Mouse (Mus musculus) spleen, adult 18-20 months (tissue): Measurements from ENCODE around the gene Slc16a10.
A peak's percentile ranks its signal among the peaks of the same experiment; 100 is the strongest.

Experiments
- DNase-seq, 2 experiments: peaks; one replicate each; pipeline ENCODE4 v3.0.0; 2022; ENCODE audit warnings: mixed read lengths in 2 of 2

Gene Slc16a10

DNA sequence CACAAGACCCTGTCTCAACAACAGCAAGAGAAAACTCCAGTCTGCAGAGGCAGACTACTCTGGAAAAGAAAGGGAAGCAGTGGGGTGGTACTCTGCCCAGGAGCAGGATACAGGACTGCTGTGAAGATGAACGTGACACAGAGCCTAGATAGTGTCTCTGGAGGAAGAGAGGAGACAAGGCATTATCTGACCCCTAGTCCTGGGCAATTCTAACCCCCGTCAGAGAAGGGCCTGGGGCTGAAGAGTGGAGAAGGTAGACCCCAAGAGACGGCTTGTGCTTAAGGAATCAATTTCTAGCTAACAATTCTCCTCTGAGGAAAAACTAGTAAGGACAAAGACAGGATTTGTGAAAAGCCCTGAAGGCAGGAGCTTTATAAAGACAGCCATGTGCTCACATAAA lies 76.7 kb downstream of the Slc16a10 start:
- no peak for DNase-seq

DNA sequence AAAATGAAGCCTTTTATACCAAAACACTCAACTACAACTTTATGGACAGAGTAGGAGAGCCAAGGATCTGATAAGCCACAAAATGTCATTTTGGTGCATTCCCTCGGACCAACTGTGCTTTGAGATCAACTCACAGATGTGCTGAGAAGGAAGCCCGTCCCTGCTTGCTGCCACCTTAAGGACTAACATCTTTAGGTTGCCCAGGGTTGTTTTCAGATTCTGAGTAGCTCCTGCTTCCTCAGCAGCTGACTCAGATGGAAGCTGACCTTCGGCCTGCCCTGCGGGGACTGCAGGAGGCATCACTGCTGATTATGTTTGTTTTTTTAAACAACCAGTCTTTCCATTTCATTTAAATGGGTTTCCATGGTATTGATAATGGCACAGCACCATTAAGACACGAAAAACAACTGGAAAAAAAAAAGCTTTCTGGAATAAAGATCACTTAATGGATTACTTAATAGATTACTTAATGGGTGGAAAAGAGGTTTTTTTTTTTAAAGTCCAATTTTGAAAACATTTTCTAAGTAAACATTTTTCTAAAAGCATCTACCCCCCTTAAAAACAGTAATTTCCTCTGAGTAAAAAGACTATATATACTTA lies 78.7 kb downstream of the Slc16a10 start:
- no peak for DNase-seq

DNA sequence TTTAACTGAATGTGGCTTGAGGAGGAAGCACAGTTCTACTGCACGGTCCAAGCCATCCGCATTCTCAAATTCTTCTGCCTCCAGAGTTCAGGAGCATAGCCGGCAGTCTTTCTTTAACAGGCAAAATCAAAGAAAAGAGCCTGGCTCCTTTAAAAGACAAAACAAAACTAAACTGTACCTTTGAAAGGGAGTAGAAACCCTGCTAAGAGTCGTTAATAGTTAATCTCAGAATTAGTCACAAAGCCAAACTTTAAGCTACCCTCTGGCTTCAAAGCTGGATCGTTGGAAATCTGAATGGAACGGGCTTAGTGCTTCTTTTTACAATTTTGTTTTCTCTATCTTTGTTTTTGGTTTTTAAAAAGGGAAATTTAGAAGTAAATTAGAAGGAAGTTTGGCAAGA lies 79.2 kb downstream of the Slc16a10 start:
- DNase-seq, result no peak

DNA sequence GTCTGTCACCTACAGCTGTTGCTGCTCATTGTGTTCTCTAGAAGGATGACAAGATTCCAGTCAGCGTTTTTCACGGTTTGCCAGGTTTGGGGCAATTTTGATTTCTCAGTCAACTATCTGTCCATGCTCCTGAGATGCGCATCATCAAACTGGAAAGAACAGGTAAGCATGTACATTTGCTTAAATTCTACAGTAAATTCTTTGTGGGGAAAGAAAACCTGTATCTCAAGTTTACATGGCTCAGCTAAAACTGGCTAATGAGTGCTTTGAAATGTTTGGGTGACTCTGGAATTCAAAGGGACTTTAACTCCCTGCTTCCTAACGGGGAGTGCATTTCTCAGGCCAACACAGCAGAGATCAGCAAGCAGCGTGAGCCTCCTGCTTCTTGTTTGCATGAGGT lies 80.1 kb downstream of the Slc16a10 start:
- no peak for DNase-seq

DNA sequence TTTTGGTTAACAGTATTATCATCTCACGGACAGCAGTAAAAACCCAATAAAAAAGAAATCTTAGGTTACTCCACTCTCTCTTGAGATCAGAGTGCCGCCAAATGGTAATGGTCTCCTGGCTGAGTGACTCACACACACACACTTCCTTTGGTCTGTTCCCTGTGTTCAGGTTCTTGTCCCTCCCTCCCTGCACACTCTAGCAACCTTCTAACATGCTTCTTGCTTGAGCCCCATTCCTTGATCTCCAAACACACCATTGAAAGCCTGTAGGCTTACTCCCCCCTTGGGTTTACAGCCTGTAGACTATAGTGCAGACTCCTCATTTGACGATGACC lies 83.3 kb downstream of the Slc16a10 start:
- DNase-seq, result no peak

DNA sequence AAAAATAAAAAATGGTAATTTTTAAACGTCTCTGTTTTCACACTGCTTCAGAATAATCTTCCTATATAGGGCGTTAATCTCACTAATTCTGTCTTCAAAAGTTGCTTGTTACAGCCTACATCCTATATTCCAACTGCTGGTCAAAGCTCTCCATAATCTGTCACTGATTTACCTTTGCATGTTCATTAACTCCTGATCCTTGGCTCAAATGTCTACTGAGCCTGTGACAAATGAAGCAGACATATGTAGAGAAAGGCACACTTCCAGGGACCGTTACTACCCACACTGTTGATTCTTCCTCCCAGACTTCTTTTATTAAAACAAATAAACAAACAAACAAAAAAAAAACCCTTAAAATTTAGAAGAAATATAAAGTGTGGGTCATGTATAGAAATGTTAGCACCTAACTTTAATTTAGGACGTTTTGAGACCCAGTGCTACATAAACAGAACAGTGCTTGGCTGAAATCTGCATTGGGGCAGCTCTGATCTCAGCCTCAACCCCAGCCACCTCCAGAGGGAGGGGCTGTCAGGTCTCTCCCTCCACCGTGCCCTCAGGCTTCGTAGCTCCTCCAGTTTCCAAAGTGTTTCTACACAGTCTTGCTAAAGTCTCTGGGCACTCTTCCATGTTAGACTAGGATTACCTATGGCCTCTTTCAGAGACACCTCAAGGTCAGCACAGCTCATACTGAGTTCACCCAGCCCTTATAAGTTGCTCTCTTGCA lies 83.8 kb downstream of the Slc16a10 start:
- DNase-seq, result no peak

DNA sequence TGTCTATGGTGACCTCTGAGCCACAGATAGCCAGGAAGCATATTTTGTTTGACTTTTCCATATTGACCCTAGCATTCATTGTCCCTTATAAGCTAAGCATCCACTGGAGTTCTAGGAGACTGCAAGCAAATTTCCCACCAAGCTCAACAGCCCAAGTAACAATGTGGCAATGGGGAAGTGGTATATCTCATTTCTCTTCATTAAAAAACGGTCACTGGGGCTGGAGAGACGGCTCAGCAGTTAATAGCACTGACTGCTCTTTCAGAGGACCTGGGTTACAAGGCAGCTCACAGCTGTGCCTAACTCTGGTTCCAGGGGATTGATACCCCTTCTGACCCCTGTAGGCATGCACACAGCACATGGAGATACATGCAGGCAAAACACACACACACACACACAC lies 84.4 kb downstream of the Slc16a10 start:
- DNase-seq, result no peak

DNA sequence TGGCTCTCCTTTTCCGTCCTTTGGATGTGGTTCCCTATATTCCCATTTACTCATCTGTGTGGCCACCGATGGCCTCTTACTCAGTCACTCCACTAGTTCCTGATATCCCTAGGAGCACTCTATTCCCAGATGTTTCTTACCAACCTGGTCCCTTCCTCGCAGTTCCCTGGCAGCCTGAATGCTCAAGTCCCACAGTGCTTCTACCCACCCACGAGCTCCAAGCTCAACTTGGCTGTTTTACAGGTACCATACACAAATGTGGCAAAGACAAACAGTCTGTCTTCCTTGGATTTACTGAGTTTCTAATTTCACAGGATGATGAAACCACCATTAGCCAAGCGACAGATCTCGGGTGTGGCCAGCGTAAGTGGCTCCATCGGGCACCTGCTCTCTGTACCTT lies 87.6 kb downstream of the Slc16a10 start:
- DNase-seq, result no peak

DNA sequence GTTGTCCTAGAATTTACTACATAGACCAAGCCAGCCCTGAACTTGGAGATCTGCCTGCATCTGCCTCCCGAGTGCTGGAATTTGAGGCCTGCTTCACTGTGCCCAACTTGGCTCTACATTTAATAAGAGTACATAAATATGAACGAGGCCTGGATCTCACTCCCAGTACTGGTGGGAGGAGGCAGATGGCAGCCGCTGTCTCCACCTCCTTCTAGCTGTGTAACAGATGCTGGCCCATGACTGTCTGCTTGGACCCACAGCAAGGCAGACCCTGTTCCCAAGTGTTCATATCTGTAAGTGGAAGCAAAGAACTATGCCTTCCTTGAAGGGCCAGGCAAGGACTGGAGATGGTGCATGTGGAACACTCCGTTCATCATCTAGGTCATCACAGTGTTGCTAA lies 88.2 kb downstream of the Slc16a10 start:
- DNase-seq, result no peak

DNA sequence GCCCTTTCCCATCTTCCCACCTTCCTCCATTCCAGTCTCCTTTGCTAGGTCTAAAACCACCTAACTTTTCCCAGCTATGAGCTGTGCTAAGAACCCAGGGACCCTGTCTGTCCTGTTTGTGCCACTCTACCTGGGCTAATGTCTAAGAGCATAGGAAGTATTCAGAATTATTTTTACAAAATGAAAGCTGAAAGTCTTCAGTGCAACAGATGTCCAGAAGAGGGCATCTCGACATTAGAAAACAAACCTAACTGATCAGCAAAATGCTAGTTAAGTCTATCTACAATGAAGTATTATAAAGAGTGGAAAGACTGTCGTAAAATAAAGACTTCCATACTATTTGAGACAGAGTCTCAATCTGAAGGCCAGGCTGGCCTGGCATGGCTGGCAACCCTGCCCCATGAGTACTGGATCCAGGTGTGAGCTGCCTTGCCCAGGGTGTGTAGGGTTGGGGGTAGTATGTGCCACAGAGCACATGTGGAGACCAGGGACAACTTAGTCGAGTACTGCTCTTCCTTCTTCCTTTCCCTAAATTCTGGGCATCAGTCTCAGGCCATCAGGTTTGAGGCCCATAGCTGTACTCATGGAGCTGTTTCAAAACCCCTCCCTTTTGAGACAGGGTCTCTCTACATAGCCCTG lies 88.7 kb downstream of the Slc16a10 start:
- DNase-seq, result no peak

DNA sequence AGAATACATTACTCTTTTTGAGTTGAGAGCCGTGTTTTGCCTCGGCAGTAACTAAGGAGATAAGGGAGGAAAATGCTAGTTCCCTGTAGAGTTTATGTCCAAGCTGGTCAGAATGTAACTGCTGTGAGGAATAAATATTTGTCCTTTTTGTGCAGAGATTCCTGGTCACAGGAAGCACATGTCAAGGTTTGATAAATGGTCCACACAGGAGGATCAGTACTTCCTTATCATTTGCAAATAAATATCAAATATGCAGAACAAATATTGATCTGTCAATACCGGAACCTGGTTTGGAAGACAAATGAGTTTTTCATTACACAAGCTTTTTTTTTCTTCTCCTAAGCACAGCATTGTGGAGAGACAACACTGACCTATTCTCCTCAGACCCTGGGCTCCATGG lies 90.1 kb downstream of the Slc16a10 start:
- DNase-seq, result no peak

DNA sequence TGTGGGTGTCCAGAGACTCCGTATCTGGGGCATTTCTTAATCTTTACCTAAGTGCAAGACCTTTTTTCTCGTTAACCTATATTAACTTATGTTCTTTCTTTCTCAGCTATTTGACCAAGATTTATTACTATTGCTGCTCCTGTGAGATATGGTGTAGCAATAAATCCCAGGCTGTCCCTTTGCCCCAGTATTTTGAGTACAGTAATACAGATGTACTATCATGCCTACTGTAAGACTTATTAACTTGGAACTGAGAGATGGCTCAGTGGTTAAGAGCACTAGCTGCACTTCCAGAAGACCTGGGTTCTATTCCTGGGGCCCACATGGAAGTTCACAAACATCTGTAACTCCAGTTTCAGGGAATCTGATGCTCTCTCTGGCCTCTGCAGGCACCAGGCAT lies 91.3 kb downstream of the Slc16a10 start:
- DNase-seq, result no peak

DNA sequence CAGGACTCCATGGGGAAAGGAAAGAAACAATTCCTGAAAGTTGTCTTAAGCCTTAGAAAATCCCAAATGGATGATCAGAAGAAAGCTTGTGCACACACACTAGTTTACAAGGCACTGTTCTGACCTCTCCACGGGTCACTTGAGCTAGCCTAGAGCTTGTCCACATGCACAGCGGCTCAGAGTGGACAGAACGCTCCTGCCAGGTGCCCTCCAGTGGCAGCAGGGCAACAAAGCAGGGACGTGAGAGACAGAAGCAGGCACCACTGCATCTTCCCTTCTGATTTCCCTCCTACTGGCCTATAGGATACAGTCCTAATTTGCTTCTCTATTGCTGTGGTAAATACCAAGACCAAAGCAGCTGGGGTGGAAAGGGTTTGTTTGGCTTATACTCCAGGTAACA lies 100.7 kb downstream of the Slc16a10 start:
- no peak for DNase-seq

DNA sequence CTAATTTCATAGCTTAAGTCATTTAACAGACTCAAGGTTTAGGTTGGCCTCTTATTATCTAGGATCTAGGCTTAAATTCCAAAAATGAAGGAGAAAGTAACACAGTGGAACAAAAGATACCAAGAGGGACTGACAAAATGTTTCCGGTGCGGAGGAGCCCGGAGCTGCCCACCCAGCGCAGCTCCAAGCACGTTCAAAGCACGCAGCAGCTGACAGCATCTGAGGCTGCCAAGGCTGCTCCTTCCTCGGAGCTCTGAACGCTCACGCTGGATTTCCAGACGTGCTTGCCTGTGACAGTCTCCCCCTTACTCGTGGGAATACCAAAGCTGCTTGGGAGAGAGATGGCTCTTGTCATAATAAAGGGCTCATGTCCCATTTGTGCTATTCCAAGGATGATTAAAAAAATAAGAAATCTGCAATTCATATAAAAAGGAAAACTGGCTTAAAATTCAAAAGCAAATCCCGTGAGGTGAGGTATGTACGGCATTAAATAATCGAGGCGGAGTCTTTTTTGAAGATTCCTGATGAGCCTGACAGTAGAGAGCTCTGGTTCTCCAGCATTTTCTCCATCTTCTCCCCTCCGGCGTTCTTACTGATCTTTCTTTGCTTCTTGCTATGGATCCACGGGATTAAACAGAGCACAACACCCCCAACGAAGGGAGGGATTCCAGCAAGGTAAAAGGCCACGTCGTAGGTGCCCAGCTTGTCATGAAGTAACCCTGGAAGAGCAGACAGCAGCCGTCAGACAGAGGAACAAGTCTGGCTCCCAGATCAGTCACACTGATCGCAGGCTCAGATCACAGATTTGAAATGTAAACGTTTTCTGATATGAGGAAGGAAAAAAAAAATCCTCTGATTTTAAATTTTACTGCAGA lies 105.1 kb downstream of the Slc16a10 start:
- DNase-seq, result no peak

DNA sequence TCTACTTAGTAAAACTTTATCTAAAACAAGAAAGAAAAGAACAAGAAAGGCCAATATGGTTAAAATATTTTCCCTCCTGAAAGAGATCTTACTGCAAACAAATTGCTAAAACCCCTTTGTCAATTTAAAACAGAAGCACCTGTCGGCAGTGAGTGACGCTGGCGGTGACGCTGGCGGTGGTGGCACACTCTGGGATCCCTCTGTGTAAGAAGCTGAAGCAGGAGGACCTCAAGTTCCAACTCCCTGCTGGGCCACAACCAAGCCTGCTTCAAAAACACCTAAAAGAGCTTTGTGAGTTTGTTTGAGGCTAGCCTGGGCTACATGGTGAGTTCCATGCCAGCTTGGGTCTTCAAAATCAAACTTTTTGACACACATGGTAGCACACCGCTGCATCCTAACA lies 107.1 kb downstream of the Slc16a10 start:
- DNase-seq, result no peak

DNA sequence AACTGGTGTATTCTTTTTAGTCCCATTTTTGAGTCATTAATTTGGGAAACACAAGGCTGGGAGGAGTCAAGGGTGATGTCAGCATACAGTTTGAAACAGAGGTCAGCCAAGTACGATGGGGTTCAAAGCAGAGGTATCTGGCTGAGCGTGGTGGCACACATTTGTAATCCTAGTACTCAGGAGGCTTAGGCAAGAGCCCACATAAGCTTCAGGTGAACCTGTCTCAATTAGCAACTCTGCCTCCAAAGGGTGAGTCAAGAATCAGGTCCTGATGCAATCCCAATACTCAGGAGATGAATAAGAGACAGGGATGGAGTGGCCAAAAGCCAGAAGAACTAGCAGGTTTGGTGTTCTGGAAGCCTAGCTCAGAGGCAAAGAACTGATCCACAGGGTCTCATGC lies 109.2 kb downstream of the Slc16a10 start:
- DNase-seq, result no peak

DNA sequence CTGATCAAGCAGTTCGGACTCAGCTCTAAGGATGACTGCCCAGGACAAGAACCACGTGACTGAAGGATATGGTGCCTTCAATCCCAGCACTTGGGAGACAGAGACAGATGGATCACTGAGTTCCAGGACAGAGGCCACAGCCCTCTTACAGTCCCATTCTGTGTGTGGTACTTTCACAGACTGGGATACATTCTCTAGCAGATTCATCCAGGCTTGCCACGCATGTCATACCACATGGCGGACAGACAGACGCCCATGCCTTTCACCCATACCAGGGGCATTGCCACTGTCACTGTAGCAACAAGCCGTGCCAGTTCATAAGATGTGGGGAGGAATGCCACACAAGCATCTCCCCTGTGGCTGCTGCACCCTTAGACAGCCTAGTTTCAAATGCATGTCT lies 111.3 kb downstream of the Slc16a10 start:
- DNase-seq, result no peak

DNA sequence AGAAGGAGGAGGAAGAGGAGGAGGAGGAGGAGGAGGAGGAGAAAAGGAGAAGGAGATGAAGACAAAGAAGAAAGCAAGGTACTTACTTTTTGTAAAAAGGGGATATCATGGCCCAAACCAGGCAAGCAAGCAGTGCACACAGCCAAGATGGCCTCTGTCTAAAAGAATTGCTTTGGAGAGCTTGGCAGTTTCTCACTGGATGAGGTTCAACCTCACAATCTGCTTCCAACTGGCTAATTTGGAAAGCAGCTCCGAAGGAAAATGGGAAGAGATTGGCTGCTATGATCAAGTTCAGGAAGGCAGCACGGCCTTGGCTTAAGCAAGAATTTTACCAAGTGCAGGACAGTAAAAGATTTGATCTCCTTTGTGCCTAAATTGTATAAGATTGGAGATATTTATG lies 112.4 kb downstream of the Slc16a10 start:
- no peak for DNase-seq

DNA sequence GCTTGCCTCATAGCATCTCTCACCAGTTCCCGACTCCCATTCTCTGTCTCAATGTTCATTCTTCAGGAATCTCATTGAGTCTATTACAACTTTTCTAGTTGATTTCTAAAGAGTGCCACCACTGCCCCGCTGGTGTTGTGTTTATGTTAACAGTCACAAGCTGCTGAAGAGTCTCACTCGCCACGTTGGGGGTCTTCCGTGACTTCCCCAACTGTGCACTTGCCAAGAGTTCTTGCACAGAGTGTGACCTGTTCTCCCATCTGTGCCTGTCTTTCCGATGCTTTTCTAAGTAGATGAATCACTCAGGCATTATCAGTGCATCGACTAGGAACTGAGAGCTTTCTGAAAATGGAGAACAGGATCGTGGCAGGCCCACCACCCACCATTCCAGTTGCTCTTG lies 114.0 kb downstream of the Slc16a10 start:
- DNase-seq, result no peak

DNA sequence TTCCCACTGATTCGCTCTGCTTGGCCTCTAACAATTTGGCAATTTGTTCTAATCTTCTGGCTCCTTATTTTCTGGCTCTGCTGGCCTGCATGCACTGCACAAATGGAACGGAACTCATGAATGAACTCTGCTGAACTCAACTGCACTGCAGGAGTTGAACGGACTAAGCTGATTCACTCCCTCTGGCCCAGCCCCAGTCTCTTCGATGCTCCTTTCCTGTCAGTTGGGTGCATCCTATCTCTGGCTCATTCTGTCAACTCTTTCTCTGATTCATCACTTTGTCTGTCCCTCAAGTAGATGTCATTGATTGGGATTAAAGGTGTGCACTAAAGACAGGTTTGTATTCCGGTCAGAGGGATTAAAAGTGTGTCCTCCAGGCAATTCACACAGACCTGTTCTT lies 115.5 kb downstream of the Slc16a10 start:
- no peak for DNase-seq

DNA sequence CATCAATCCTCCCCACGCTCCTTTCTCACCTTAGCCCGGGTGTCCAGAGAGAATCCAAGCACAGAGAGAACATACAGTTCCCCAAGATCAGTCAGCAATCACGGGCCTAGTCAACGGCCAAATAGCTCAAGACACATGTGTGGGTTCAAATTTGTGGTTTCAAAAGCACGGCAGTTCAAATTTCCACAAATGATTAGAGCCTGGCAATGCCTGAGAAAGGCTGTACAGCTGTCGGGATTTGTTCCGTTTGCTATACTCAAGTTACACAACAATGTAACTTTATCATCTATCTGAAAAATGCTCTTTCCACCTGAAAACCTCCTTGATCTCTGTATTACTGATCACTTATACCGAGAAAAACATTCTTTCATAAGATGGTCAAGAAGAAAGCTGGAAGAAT lies 116.5 kb downstream of the Slc16a10 start:
- no peak for DNase-seq

DNA sequence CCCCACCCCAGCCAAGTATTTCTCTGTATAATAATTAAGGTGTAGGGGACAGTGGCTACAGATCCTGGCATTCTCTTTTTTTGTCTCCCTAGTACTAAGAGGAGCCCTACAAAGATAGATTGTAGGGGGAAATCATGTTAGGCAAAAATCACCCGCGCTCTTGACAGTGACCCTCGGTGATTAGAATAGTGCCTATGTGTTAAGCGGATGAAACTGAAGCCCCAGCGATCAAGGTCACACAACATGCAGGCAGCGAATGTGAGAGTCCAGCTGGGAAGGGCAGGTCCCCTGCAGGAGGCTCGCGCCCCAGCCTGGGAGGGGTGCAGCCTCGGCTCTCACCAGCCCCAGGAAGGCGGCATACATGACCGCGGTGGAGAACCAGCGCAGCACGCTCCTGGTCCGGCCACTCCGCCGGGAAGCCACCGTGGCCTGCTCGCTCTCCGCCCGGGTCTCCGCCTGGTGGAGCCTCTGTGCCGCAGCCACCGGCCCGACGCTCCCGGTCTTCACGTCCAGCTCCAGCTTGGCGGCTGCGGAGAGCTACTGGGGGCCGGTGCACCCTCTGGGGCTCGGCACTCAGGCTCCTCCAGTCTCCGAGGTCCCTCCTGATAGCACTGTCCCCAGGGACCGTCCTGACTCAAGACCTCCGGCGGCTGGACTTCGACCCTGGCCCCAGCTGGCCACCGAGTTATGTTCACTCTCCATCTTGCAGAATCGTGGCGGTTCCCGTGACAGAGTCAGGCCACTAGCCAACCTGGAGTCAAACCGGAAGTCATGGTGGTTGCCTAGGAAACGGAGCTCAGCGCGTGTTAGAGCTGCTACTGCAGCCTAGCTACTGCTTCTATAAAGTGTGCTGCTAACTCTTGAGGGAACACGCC lies 117.3 kb downstream of the Slc16a10 start, which contains the start of gene Mfsd4b1:
Gene Mfsd4b1, minus strand, starts transcription at position 715 of the 875 bp plus-strand sequence.
- DNase-seq, result peak; percentile 16 to 50

DNA sequence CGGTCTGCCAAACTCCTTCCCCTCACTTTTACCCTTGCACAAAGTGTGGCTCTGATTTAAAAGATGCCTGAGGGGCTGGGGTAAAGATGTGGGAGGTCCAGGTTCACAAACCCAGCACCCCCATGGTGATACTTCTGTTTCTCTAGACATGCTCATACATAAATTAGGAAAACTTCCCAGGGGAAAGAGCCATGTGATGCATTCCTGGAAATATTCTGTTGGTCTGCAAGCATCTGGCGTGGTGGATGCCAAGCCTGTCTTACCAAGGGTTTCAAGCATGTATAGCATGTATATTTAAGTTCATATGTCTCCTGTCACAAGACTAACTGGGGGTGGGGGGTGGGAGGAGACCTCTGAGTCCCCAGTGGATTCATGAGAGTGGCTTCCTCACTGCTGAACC lies 121.7 kb downstream of the Slc16a10 start:
- no peak for DNase-seq
